Mouse (Mus musculus) myocyte (in vitro differentiated cells): ENCODE results near the gene Zfp456. TPM values are rescaled to one million over a fixed set of nuclear protein-coding genes. Genes with fewer than 3 reads are reported as not detected.
"Not testable (repeated sequence)": the region's sequence is repeated elsewhere in the genome, so short reads cannot be mapped to it uniquely, and the experiment has no call there.

ENCODE experiments used
- H3K27me3 ChIP-seq: one replicate; pipeline ENCODE4 v1.6.1; 2011; ENCODE audit not compliant: control insufficient read depth, insufficient read depth, insufficient read length
- H3K36me3 ChIP-seq: one replicate; pipeline ENCODE4 v1.6.1; 2011; ENCODE audit not compliant: control insufficient read depth, insufficient read depth
- H3K4me2 ChIP-seq: one replicate; pipeline ENCODE4 v1.6.1; 2011; ENCODE audit warnings: low read depth, control low read depth
- H3K4me3 ChIP-seq: one replicate; pipeline ENCODE4 v1.5.1; 2011; ENCODE audit warnings: mild to moderate bottlenecking, control low read depth, moderate library complexity
- H3K79me2 ChIP-seq: one replicate; pipeline ENCODE4 v1.6.1; 2011; ENCODE audit not compliant: control insufficient read depth, insufficient read depth
- H3ac ChIP-seq: one replicate; pipeline ENCODE4 v1.6.1; 2011; ENCODE audit not compliant: control insufficient read depth, insufficient read length
- CEBPB ChIP-seq: IDR thresholded peaks from 2 replicates; pipeline ENCODE4 v1.6.1; 2011; ENCODE audit warnings: mild to moderate bottlenecking, moderate library complexity; ENCODE audit not compliant: poor library complexity, insufficient read depth, severe bottlenecking
- E2F4 ChIP-seq: IDR thresholded peaks from one replicate; pipeline ENCODE4 v1.6.1; 2011; ENCODE audit warnings: mild to moderate bottlenecking, control low read depth, moderate library complexity; ENCODE audit not compliant: insufficient read depth
- MAX ChIP-seq: IDR thresholded peaks from one replicate; pipeline ENCODE4 v1.6.1; 2011; ENCODE audit warnings: low read depth, mild to moderate bottlenecking, control low read depth
- MYOD1 ChIP-seq, 3 experiments: IDR thresholded peaks; one replicate each; pipeline ENCODE4 v1.6.1; 2011; ENCODE audit warnings: control low read depth in 2 of 3, low read depth in 2 of 3, mild to moderate bottlenecking in 2 of 3, moderate library complexity in 1 of 3; ENCODE audit not compliant: insufficient read length in 2 of 3, control insufficient read depth in 1 of 3
- MYOG ChIP-seq, 3 experiments: IDR thresholded peaks; one replicate each; pipeline ENCODE4 v1.6.1; 2011; ENCODE audit warnings: control low read depth in 2 of 3, low read depth in 2 of 3, mild to moderate bottlenecking in 2 of 3; ENCODE audit not compliant: insufficient read length in 2 of 3, control insufficient read depth in 1 of 3, insufficient read depth in 1 of 3
- POLR2A ChIP-seq: IDR thresholded peaks from one replicate; pipeline ENCODE4 v1.6.1; 2011; ENCODE audit warnings: low read depth, mild to moderate bottlenecking, control low read depth, moderate library complexity; ENCODE audit not compliant: insufficient read length
- POLR2AphosphoS2 ChIP-seq: IDR thresholded peaks from one replicate; pipeline ENCODE4 v1.6.1; 2011; ENCODE audit warnings: low read depth, control low read depth; ENCODE audit not compliant: insufficient read length
- REST ChIP-seq: IDR thresholded peaks from one replicate; pipeline ENCODE4 v1.6.1; 2011; ENCODE audit warnings: mild to moderate bottlenecking, control low read depth, moderate library complexity; ENCODE audit not compliant: insufficient read depth, insufficient read length
- SRF ChIP-seq: IDR thresholded peaks from one replicate; pipeline ENCODE4 v1.6.1; 2011; ENCODE audit warnings: low read depth; ENCODE audit not compliant: control insufficient read depth, insufficient read length
- TCF12 ChIP-seq: IDR thresholded peaks from one replicate; pipeline ENCODE4 v1.6.1; 2011; ENCODE audit warnings: mild to moderate bottlenecking, control low read depth; ENCODE audit not compliant: poor library complexity, insufficient read depth, severe bottlenecking
- TCF3 ChIP-seq: IDR thresholded peaks from one replicate; pipeline ENCODE4 v1.6.1; 2011; ENCODE audit warnings: low read depth, control low read depth; ENCODE audit not compliant: insufficient read length
- USF1 ChIP-seq: IDR thresholded peaks from one replicate; pipeline ENCODE4 v1.6.1; 2011; ENCODE audit warnings: low read depth, mild to moderate bottlenecking, control low read depth, moderate library complexity
- polyA plus RNA-seq: library from polyadenylated mRNA; unstranded; fragments of >200 nt; fragmentation: generic; extraction: Trizol; gene quantifications from one replicate; pipeline ENCODE4 v1.2.1, GENCODE M21; 2012; ENCODE audit warnings: missing spikeins

Gene Zfp456
- polyA plus RNA-seq = 0.04 TPM

DNA sequence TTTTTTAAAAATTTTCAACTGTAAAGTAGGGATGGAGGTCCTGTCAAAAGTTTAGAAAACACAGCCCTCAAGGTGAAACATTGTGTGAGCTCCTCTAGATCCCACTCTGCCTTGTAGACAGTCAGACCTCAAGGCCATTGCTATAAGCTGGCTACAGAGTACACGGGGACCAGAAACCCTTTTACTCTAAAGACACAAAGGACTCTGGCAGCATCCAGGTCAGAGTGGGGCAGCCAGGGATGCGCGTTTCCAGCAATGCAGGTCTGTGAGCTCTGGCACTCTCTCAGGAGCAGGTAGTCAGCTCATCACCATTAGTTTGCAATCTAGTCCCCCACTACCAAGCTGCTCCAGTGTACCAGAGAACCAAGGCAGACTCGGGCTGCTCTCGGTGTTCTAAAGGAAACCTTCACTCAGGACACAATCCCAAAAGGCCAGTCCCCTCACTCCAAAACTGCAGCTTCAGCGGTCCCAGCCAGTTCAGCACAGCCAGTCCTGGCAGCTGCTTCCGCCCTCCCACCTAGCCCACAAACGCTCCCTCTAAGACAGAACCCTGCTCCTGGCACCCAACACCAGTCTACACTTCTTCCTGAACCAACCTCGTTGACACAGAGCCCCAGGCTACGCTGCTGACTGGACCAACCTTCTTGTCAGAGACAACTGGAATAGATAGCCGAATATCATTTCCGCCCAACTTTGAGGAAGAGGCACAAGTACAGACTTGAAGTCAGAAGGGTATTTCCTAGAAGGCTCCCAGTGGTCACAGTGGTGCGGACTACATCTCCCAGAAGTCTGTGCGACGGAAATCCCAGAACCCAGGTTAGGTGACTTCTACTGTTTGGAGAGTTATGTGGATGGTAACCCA lies at the start of gene Zfp456, which contains the start of gene Gm28041:
Gene Zfp456 (minus strand): TSS at position 761 of the 862 bp plus-strand sequence.
Gene Gm28041 (minus strand): TSS at position 684 of the 862 bp plus-strand sequence.
- not testable (repeated sequence) for H3K79me2 ChIP-seq, H3K36me3 ChIP-seq, H3K27me3 ChIP-seq, H3ac ChIP-seq
- H3K4me3 ChIP-seq = peak within 1 kb of the TSS; percentile 20
- H3K4me2 ChIP-seq = peak within 1 kb of the TSS; percentile 70

DNA sequence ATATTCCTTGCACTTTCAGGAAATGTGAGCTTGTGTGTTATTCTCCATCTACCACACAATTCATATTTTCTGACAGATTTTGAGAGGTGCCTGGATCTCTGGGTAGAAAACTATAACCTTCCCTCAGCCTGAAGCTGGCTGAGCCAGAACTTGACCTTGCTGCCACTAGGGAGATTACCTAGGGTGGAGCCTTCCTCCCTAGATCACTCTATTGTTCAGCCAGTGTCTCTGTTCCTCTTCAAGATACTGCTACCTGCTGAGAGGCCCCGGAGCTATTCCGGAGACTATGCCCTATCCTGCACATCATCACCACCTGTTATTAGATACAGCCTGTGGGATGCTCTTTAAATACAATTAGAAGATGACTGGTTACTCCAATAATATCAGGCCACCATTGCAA lies 46.9 kb upstream of the Zfp456 start:
- not testable (repeated sequence) for H3K27me3 ChIP-seq, H3K36me3 ChIP-seq, H3K4me3 ChIP-seq, H3K79me2 ChIP-seq, H3K4me2 ChIP-seq, H3ac ChIP-seq

DNA sequence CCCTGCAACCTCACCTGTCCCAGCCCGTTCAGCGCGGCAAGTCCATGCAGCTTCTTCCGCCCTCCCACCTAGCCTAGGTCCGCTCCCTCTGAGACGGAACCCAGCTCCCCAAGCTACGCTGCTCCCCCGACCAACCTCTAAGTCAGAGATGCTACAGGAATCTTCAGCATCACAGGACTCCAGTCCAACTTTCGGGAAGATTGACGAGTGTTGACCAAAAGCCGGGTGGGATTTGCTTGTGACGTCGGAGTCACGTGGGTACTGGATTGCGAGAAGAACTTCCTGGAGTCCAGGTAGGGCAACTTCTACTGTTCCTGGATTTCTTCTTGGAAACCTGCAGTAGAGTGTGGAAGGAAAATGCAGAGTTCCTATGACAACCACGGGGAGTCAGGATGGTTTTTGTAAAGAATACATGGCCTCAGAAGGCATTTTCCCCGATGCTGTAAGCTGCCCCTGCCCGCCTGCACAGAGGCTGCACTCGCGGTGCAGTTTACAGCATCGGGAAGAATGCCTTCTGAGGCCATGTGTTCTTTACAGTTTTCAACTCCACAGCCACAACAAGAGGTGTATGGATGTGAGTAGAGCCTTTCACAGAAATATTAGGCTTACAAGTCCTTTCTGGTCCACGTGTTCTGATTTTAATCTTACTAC lies 45.7 kb upstream of the Zfp456 start, which contains the start of gene Zfp459:
Gene Zfp459 (minus strand): TSS at position 212 of the 651 bp plus-strand sequence.
- Histone ChIP-seq H3K27me3 (no peaks in the 10 kb centered on the region), H3K79me2 (no peaks in the 10 kb centered on the region), H3K4me2 (no peak within 1 kb of the TSS), H3ac (no peak within 1 kb of the TSS), H3K36me3 (no peaks in the 10 kb centered on the region), H3K4me3 (no peak within 1 kb of the TSS)
- no peak for TF ChIP-seq TCF12
- no peak for TF ChIP-seq REST
- TF ChIP-seq MYOG (IDR thresholded peaks at IDR 0.05; ENCODE audit: control insufficient read depth in 1 of 3, insufficient read depth in 1 of 3, insufficient read length in 2 of 3, low read depth in 2 of 3) = no peak
- TF ChIP-seq SRF = no peak
- no peak for TF ChIP-seq MAX
- TF ChIP-seq MYOD1 (IDR thresholded peaks at IDR 0.05; ENCODE audit: control insufficient read depth in 1 of 3, insufficient read length in 2 of 3, low read depth in 2 of 3) = no peak
- no peak for TF ChIP-seq POLR2A
- TF ChIP-seq E2F4 = no peak
- TF ChIP-seq TCF3 = no peak
- TF ChIP-seq CEBPB = no peak
- no peak for TF ChIP-seq POLR2AphosphoS2
- no peak for TF ChIP-seq USF1

DNA sequence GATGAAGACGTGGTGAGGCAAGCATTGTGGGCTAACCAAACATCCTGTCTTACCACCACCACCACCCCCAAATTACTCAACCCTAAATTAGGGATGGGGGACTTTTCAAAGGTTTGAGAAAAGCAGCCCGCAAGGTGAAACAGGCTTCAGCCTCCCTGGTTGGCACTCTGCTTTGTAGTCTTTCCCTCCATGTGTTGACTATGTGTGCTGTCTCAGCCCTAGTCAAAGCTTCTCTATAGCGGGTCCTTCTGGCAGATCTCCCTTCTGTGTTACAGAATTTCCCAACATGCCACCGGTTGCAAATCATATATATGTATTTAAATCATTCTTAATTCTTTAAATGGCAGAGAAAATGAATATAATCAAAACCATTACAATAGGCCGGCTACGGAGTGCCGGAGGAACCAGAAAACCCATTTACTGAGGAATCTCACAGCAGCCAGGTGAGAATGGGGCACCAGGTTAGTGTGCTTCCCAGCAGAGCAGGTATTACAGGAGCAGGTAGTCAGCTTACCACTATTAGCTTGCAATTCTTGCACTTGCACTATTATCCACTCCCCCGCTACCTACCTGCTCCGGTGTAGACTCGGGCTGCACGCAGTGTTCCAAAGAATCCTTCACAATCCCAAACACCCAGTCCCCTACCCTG lies 45.1 kb upstream of the Zfp456 start:
- Histone ChIP-seq H3K79me2 (no peaks in the 10 kb centered on the region), H3K36me3 (no peaks in the 10 kb centered on the region), H3ac (no peak overlapping the region), H3K4me3 (no peak overlapping the region), H3K27me3 (no peaks in the 10 kb centered on the region), H3K4me2 (no peak overlapping the region)
- TF ChIP-seq MAX = no peak
- TF ChIP-seq REST = no peak
- TF ChIP-seq TCF12 = no peak
- TF ChIP-seq E2F4 = no peak
- TF ChIP-seq USF1 = no peak
- no peak for TF ChIP-seq SRF
- no peak for TF ChIP-seq MYOG (IDR thresholded peaks at IDR 0.05; ENCODE audit: control insufficient read depth in 1 of 3, insufficient read depth in 1 of 3, insufficient read length in 2 of 3, low read depth in 2 of 3)
- TF ChIP-seq MYOD1 (IDR thresholded peaks at IDR 0.05; ENCODE audit: control insufficient read depth in 1 of 3, insufficient read length in 2 of 3, low read depth in 2 of 3) = no peak
- no peak for TF ChIP-seq POLR2AphosphoS2
- no peak for TF ChIP-seq CEBPB
- TF ChIP-seq POLR2A = no peak
- TF ChIP-seq TCF3 = no peak

DNA sequence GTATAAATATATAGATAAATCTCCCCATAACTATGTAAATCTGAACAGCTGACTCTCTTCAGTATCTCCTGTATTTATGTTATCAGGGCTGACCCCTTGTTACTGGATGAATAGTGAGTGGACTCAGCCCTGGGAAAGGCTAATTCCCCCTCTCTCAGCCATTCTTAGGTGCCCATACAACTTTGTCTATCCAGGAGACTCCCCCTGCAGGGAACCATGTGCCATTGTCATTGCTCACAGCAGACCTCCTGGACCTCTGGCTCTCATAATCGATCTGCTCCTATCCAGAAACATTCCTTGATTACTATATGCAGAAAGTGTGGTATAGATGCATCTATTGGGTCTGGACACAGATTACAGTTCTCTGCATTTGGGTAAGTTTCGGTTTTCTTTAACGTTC lies 41.2 kb upstream of the Zfp456 start:
- Histone ChIP-seq H3K4me3 (no peak overlapping the region), H3K27me3 (no peaks in the 10 kb centered on the region), H3K36me3 (no peaks in the 10 kb centered on the region), H3K4me2 (no peak overlapping the region), H3K79me2 (no peaks in the 10 kb centered on the region), H3ac (no peak overlapping the region)
- TF ChIP-seq POLR2AphosphoS2 = no peak
- TF ChIP-seq E2F4 = no peak
- no peak for TF ChIP-seq CEBPB
- no peak for TF ChIP-seq SRF
- TF ChIP-seq MYOD1 (IDR thresholded peaks at IDR 0.05; ENCODE audit: control insufficient read depth in 1 of 3, insufficient read length in 2 of 3, low read depth in 2 of 3) = no peak
- no peak for TF ChIP-seq MYOG (IDR thresholded peaks at IDR 0.05; ENCODE audit: control insufficient read depth in 1 of 3, insufficient read depth in 1 of 3, insufficient read length in 2 of 3, low read depth in 2 of 3)
- no peak for TF ChIP-seq MAX
- TF ChIP-seq TCF12 = no peak
- no peak for TF ChIP-seq TCF3
- no peak for TF ChIP-seq USF1
- no peak for TF ChIP-seq POLR2A
- no peak for TF ChIP-seq REST
